Mouse (Mus musculus) retina, postnatal 7 days (tissue): Measurements from ENCODE around the gene Ctrl.
A peak's percentile ranks its signal among the peaks of the same experiment; 100 is the strongest.
"Not testable (repeated sequence)": the region's sequence is repeated elsewhere in the genome, so short reads cannot be mapped to it uniquely, and the experiment has no call there.

Experiments
- DNase-seq: peaks from one replicate; pipeline ENCODE4 v3.0.0-alpha.2; 2012; ENCODE audit warnings: low read depth, low spot score

The Ctrl gene

DNA sequence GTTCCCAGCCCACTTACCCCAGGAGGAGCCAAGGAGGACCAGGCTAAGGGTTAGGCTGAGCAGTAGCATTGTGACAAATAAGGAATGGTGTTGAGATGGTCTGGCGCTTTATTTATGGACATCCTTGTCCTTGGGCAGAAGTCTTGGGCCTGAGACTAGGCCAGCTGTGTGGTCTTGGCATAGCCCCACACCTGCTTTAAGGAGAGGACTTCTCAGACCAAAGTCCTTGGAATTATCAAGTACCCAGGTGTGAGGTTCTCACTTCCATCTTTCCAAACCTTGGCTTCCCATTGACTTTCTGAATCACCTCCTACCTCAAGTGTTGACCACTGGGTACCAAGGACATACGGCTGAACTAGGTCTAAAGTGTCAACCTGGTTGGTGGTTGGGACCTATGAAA, at the start of gene Ctrl:
Gene Ctrl, minus strand, starts transcription at position 101 of the 400 bp plus-strand sequence.
- DNase-seq: no peak

GRCm38 (mm10) chr8:105983406-105983805, 49.7 kb upstream of the Ctrl start:
- not testable (repeated sequence) for DNase-seq

GRCm38 (mm10) chr8:105981146-105981545, 47.5 kb upstream of the Ctrl start:
- no peak for DNase-seq

DNA sequence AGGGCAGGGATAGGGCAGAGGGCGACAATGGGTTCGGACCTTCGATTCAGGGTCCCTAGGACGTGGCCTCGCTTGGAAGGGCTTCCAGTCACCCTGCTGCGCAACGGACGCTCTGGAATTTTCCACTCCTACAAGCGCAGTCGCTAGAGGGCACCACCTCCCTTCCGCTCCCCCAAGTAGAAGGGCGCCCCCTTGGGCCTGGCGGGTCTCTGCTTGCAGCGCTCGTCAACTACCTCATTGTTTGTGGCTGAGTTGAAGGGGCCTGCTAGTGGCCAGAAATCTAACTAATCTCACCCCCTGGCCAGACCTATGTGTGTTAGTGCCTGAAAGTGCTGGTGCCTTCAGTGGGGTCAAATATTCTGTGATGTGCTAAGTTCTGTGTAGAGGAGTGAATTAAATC, 45.7 kb upstream of the Ctrl start, which contains the start of gene Dpep3:
Gene Dpep3, minus strand, starts transcription at position 105 of the 400 bp plus-strand sequence.
- no peak for DNase-seq

DNA sequence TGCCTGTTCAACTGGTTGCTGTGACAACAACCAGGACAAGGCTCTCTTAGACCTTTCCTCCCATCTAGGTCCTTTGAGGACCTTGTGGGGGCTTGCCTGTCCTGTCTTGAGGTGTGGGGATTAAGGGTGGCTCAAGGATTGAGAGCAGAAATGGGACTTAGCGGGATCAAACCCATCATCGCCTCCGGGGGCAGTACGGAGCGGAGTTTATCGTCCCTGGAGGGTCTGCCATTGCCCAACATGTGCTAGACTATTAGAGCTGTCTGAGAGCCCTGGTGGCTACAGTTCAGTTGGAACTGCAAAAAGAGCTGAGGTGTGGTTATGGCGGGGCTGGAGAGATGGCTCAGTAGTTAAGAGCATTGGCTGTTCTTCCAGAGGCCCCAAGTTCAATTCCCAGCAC, 41.7 kb upstream of the Ctrl start:
- DNase-seq: no peak

GRCm38 (mm10) chr8:105971019-105971720, 37.5 kb upstream of the Ctrl start:
- no peak for DNase-seq

- no peak for DNase-seq
These were observed 35.7 kb upstream of the Ctrl start for GRCm38 (mm10) chr8:105969367-105969766.

DNA sequence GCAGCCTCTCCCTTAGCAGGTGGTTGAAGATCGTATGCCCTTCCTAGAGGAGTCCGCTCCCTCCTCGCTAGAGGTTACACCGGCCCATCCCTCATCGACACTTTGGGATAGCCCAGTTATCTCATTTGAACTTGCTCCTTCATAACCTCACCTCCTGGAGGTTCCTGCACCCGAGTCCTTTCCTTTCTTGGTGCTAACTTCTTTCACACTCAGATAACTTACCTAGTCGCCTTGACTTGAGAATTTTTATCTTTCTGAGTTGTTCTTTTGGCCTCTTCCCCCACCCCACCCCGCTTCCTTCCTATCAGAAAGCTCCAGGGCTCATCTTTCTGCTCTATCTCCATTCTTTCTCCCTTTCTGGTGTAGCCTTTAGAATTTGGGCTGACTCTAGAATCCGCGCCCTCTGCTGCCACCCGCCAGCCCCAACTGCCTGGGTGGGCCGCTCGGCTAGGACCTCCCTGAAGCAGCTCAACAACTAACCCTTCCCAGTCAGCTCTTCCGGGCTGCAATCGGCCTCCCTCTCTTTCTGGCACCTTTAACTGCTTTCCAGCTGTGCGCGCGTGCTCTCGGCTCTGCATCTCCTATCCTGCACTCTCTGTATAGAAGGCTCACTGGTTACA, 33.1 kb upstream of the Ctrl start:
- DNase-seq: no peak

- peak; percentile 27 for DNase-seq
These were observed 32.3 kb upstream of the Ctrl start, which contains the start of gene Slc12a4 for GRCm38 (mm10) chr8:105965905-105966341. Slc12a4 (minus strand) TSS chr8:105966097.

DNA sequence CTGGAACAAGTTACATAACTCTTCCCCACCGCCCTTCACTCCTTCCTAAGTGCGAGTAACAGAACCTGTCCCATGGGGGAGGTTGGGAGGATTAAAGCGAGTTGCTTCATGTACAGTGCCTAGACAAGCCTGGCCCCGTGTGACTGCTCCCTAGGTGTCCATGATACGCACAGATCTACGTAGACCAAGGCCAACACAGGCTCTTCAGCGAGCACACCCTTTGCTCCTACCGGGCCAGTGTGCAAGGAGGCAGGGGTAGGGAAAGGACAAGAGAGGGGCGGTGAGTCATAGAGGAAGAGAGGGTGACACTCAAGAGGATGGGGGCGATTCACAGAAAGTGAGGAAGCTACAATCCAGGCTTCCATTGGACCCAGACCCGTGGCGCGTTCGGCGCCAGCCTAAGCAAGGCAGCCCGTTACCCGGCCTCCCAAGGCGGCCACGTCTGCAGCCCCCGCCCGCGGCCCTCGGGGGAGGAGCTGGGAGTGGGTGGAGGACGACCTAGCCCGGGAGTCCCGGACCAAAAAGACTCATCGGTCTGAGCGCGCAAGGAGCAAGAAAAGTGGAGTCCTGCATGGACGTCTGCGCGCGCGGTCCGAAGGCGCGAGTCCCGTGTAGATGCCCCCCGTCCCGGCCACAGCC, 31.7 kb upstream of the Ctrl start:
- no peak for DNase-seq

GRCm38 (mm10) chr8:105964506-105965265, 31.0 kb upstream of the Ctrl start:
- DNase-seq: no peak

- no peak for DNase-seq
These were observed 27.9 kb upstream of the Ctrl start for GRCm38 (mm10) chr8:105961536-105961935.

DNA sequence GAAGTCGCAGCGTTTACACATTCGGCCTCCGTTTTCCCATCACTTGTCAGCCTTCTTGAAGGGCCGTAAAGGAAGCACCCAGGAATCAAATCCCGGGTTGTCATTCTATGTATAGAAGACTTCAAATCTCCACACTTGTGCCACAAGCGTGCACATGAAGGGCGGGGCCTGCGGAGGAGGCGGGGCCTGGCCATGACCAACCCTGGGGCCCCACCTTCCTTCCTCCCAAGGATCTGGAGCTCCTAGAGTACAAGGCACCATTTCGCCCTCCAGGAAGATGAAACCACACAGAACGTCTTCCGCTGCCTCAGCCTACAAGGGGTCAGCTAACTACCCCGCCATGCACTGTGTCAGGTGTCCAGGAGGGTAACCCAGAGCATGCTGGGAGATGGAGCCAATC, 27.4 kb upstream of the Ctrl start:
- DNase-seq: no peak

DNA sequence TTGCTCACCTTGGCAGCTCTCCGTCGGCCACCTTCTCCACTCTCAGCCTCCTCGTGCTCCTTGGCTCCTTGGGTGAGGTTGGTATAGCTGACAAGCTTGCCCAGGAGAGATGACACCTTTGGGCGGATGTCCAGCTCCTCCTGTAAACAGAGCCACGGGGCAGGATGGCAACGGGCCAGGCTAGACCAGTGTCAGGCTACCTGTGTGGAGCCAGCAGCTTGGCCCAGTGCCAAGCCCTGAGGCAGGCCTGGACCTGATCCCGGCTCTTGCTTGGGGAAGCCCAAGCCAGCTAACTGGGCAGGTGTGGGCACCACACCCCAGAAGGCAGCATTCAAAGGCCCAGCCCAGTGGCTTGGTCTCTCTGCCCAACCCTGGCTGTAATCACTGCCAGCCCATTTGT, 25.7 kb upstream of the Ctrl start:
- DNase-seq: no peak

- no peak for DNase-seq
These were observed 24.2 kb upstream of the Ctrl start for GRCm38 (mm10) chr8:105957813-105958212.

GRCm38 (mm10) chr8:105956556-105956955, 22.9 kb upstream of the Ctrl start:
- DNase-seq: no peak

DNA sequence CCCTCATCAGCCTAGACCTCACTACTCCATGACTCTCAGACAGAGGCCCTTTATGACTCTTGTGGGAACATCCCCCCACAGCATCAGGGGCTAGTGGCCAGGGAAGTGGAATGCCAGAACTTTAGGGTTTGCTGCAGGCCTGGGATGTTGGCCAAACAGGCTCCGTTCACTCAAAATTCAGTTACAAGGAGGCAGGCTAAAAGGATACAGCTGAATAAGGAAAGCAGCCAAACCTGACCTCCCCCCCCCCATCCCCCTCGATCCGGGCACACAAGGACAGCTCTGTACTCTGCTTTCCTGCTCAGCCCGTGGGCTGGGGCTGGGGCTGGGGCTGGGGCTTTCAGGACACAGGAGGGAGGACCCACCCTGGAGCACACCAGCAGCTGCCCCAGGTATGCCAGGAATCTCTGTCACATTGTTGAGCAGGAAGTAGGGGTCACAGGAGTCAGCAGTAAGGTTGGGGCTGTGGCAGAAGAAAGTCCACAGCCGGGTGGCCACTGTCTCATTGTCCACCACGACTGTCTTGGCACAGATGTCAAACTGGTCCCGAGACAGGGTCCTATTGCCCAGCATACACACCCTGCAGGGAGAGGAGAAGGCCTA, 17.5 kb upstream of the Ctrl start:
- no peak for DNase-seq

DNA sequence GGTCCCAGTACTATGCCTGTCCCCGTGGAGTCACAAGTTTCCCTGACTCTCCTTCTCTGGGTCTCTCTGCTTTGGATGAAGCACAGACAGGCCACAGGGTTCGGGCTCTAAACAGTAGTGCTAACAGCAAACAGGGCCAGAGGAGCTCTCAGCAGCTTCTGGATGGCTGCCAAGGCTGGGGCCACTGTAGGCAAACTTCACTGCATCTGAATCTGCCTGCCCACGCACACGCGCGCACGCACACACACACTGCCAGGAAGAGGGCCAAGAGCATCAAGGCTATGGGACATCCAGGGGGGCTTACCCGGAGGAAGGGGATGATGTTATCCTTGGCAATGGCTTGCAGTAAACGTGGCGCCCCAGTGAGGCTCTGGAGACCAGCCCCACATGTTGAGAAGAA, 15.7 kb upstream of the Ctrl start:
- DNase-seq: no peak

GRCm38 (mm10) chr8:105943321-105943739, 9.7 kb upstream of the Ctrl start, which contains the start of gene Lcat:
Lcat (minus strand) TSS chr8:105943382.
- DNase-seq: no peak

DNA sequence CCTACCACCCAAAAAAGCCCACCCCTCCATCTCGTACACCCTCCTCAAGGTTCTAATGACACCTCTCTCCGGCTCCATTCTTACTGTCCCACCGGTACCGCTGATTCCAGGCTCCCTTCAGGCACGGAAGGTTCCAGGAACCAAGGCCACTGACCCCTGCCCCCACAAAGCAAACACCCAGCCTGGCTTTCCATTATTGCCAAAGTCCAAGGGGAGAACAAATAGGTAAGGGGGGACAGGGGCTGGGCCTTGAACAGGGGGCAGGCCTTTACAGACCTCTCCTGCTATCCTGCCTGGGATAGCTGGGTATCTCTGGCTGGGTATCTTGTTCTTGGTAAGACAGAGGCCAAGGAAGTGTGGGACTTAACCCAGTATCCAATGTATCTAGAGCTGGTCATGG, 8.9 kb upstream of the Ctrl start:
- no peak for DNase-seq

DNA sequence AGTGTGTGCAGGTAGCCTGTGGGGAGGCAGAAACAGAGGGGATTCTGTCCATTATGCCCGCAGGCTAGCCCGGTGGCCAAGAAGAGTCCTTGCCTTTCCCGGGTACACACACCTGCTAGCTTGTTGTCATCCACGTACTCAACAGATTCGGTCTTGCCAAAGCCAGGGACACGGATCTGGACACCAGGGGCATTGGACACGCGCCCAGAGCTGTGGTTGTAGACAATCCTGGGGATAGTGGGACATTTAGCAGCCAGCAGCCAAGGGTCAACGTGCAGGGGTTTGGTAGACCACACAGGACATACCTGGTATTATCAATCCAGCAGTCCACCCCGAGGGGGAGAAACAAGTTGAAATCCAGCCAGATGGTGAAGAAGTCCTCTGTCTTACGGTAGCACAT, 8.4 kb upstream of the Ctrl start:
- DNase-seq: no peak

GRCm38 (mm10) chr8:105938306-105938669, 4.6 kb upstream of the Ctrl start, which contains the start of gene Psmb10:
Psmb10 (minus strand) TSS chr8:105938444.
- DNase-seq: no peak
